Mouse (Mus musculus): ENCODE measurements around the gene Foxd4. TPM values are rescaled to one million over a fixed set of nuclear protein-coding genes. Genes with fewer than 3 reads are reported as not detected.
A peak's percentile ranks its signal among the peaks of the same experiment; 100 is the strongest.
"Not testable (repeated sequence)": the region's sequence is repeated elsewhere in the genome, so short reads cannot be mapped to it uniquely, and the experiment has no call there.

The Foxd4 gene
- total and polyA plus RNA-seq, 3 experiments = not detected

DNA sequence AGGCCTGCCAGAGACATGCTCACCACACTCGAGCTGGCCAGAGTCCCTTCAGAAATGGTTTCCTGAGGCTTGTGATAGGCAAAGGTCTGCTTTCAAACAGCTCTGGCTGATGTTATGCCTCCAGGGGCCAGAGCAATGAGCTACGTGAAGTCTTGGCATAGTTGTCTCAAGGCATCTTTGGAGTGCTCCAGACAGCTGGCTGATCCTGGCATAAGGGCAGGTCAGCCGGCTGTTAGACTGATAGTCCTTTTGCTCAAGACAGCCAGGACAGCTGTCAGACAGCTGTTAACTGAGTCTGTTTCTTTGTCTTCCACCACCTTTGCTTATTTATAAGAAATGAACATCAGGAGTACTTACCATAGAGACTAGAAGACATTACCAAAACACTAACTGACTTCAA is 14.1 kb downstream of the Foxd4 start:
- no peak overlapping the region for H3K9ac ChIP-seq (ENCODE audit: low read depth, low read length)
- no peak overlapping the region for H3K4me3 ChIP-seq
- H3K79me2 ChIP-seq (replicated peaks; ENCODE audit: control insufficient read depth, insufficient read depth, low read length) = no peaks in the 10 kb centered on the region
- intact Hi-C loops (cut with DNase I) = loop anchor here (5.0 kb wide), 1 partner anchor 265 kb away; no protein-coding TSS in a partner anchor
- no peaks in the 10 kb centered on the region for H3K36me3 ChIP-seq (ENCODE audit: control insufficient read depth, insufficient read depth, low read length)
- WGBS = 60% methylated on average over 3 of the region's 3 CpGs
- no peak overlapping the region for H3K27ac ChIP-seq
- no peaks in the 10 kb centered on the region for H3K4me1 ChIP-seq (ENCODE audit: control insufficient read depth, insufficient read depth, low read length)
- TF ChIP-seq POLR2A (IDR thresholded peaks at IDR 0.05; ENCODE audit: insufficient read depth, low read depth, low read length) = no peak
- no peak for DNase-seq
- no peaks in the 10 kb centered on the region for H3K27me3 ChIP-seq (ENCODE audit: control insufficient read depth, insufficient read depth, low read length)

DNA sequence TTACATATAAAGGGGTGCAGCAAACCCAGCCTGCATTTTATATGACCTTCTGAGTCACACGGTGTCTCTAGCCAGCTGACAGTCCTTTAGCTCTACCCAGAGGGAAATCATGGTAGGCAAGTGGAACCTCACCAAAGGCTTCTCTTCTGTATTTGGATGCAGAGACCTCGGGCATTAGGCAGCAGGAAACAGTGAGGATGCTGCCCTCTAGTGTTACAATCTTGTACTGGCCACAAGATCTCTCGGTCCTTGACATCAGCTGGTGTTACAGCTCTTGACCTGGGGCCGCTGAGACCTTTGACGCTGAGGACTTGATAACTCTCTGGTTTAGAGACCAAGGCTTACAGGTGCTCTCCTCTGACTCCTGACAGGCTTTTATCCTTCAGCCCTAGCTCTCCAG is 15.5 kb downstream of the Foxd4 start:
- Histone ChIP-seq H3K79me2 (replicated peaks; ENCODE audit: control insufficient read depth, insufficient read depth, low read length) (no peaks in the 10 kb centered on the region), H3K9ac (ENCODE audit: low read depth, low read length) (no peak overlapping the region), H3K27ac (no peak overlapping the region), H3K4me1 (ENCODE audit: control insufficient read depth, insufficient read depth, low read length) (no peaks in the 10 kb centered on the region), H3K27me3 (ENCODE audit: control insufficient read depth, insufficient read depth, low read length) (no peaks in the 10 kb centered on the region), H3K36me3 (ENCODE audit: control insufficient read depth, insufficient read depth, low read length) (no peaks in the 10 kb centered on the region), H3K4me3 (no peak overlapping the region)
- peak; percentile 21 to 41 for DNase-seq
- 10% methylated on average over 5 of the region's 5 CpGs for WGBS
- intact Hi-C loops (cut with DNase I) = loop anchor here (5.0 kb wide), 1 partner anchor 263 kb away; no protein-coding TSS in a partner anchor
- TF ChIP-seq POLR2A (IDR thresholded peaks at IDR 0.05; ENCODE audit: insufficient read depth, low read depth, low read length) = no peak
- TF ChIP-seq EP300 (IDR thresholded peaks at IDR 0.05; ENCODE audit: insufficient read depth, low read depth, low read length) = 0 out of 2 replicates have a peak, but pooled peaks have one; percentile 28
- peak; percentile 91 for TF ChIP-seq CTCF (IDR thresholded peaks at IDR 0.05)

DNA sequence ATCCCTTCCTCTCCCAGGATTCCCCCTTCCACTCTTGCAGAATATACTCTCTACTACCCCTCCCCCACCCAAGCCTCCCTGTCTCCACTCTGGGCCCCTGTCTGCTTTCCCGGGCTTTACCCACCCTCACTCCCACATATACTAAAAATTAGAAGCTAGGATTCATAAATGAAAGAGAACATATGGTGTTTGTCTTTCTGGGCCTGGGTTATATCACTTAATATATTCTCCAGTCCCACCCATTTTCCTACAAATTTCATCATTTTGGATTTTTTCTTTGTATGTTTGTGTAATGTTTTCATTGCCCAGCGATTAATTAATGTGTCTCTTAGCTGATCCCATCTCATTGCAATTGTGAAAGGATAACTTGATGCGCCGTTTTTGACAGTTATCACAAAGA is 19.8 kb downstream of the Foxd4 start:
- Histone ChIP-seq H3K4me1 (ENCODE audit: control insufficient read depth, insufficient read depth, low read length) (no peaks in the 10 kb centered on the region), H3K79me2 (replicated peaks; ENCODE audit: control insufficient read depth, insufficient read depth, low read length) (no peaks in the 10 kb centered on the region), H3K36me3 (ENCODE audit: control insufficient read depth, insufficient read depth, low read length) (no peaks in the 10 kb centered on the region), H3K27ac (no peak overlapping the region), H3K9ac (ENCODE audit: low read depth, low read length) (no peak overlapping the region), H3K27me3 (ENCODE audit: control insufficient read depth, insufficient read depth, low read length) (no peaks in the 10 kb centered on the region), H3K4me3 (no peak overlapping the region)
- intact Hi-C loops (cut with DNase I) = no loop called here
- DNase-seq = no peak
- WGBS = 67% methylated on average over 4 of the region's 4 CpGs
- TF ChIP-seq POLR2A (IDR thresholded peaks at IDR 0.05; ENCODE audit: insufficient read depth, low read depth, low read length) = no peak
- TF ChIP-seq CTCF (IDR thresholded peaks at IDR 0.05) = no peak
- no peak for TF ChIP-seq EP300 (IDR thresholded peaks at IDR 0.05; ENCODE audit: insufficient read depth, low read depth, low read length)

DNA sequence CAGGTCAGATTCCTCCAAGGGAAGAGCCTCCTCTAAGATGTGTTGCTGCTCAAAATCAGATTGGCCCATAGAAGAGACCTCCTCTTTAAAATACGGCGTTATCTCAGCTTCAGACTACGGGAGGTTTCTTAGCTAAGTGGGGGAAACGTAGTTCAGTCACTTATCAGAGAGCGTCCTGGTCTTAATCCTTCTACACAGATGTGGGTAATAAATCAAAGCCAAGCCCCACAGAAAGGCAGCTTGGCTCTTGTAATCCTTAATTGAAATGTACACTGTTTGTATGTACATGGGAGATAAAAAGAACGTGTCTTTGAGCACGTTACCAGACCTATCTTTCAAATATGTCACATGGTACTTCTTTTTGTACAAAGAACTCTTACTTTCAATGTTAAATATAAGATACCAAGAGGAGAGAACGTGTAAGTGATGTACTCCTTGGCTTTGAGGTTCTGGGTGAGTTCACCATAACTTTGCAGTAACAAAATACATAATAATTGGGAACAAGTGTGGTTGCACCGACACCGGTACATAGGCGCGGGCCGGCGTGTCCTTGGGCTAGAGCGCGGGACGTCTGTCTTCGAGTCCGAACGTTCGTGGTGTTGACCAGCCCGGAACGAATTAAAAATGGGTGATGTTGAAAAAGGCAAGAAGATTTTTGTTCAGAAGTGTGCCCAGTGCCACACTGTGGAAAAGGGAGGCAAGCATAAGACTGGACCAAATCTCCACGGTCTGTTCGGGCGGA is 25.7 kb downstream of the Foxd4 start, which contains the start of gene Gm10053:
TSS of gene Gm10053 (plus strand) at position 558 of the 742 bp plus-strand sequence.
- H3K27me3 ChIP-seq (ENCODE audit: control insufficient read depth, insufficient read depth, low read length); H3K4me3 ChIP-seq; H3K27ac ChIP-seq; H3K36me3 ChIP-seq (ENCODE audit: control insufficient read depth, insufficient read depth, low read length); H3K4me1 ChIP-seq (ENCODE audit: control insufficient read depth, insufficient read depth, low read length); H3K9ac ChIP-seq (ENCODE audit: low read depth, low read length); H3K79me2 ChIP-seq (replicated peaks; ENCODE audit: control insufficient read depth, insufficient read depth, low read length); DNase-seq; intact Hi-C loops (cut with DNase I): not testable (repeated sequence)
- WGBS = 79% methylated on average over 23 of the region's 26 CpGs

DNA sequence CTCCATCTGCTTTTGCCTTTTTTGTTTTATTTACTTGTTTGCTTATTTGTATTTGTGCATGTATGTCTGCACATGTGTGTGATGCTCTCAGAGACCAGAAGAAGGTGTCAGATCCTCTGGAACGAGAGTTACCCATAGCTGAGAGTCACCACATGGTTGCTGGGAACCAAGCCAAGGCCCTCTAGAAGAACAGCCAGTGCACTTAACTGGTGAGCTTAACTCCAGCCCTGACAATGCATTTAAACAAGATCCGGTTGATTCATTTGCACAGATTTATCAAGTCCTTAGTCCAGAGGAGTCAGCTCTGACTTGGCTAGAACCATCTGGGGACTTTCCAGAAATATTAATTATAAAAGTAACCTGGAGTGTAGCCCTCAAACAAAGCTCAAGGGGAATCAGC is 27.1 kb downstream of the Foxd4 start:
- DNase-seq = peak in 1 of 2 experiments; percentile 27
- intact Hi-C loops (cut with DNase I) = loop anchor here (5.0 kb wide), 2 partner anchors 52 to 572 kb away; no protein-coding TSS in a partner anchor
- no peak overlapping the region for H3K27ac ChIP-seq
- H3K36me3 ChIP-seq (ENCODE audit: control insufficient read depth, insufficient read depth, low read length) = no peaks in the 10 kb centered on the region
- no peaks in the 10 kb centered on the region for H3K79me2 ChIP-seq (replicated peaks; ENCODE audit: control insufficient read depth, insufficient read depth, low read length)
- no peaks in the 10 kb centered on the region for H3K27me3 ChIP-seq (ENCODE audit: control insufficient read depth, insufficient read depth, low read length)
- H3K4me1 ChIP-seq (ENCODE audit: control insufficient read depth, insufficient read depth, low read length) = no peaks in the 10 kb centered on the region
- 23% methylated on average over 2 of the region's 2 CpGs for WGBS
- no peak overlapping the region for H3K4me3 ChIP-seq
- TF ChIP-seq POLR2A (IDR thresholded peaks at IDR 0.05; ENCODE audit: insufficient read depth, low read depth, low read length) (no peak), CTCF (IDR thresholded peaks at IDR 0.05) (no peak), EP300 (IDR thresholded peaks at IDR 0.05; ENCODE audit: insufficient read depth, low read depth, low read length) (no peak)
- H3K9ac ChIP-seq (ENCODE audit: low read depth, low read length) = no peak overlapping the region

DNA sequence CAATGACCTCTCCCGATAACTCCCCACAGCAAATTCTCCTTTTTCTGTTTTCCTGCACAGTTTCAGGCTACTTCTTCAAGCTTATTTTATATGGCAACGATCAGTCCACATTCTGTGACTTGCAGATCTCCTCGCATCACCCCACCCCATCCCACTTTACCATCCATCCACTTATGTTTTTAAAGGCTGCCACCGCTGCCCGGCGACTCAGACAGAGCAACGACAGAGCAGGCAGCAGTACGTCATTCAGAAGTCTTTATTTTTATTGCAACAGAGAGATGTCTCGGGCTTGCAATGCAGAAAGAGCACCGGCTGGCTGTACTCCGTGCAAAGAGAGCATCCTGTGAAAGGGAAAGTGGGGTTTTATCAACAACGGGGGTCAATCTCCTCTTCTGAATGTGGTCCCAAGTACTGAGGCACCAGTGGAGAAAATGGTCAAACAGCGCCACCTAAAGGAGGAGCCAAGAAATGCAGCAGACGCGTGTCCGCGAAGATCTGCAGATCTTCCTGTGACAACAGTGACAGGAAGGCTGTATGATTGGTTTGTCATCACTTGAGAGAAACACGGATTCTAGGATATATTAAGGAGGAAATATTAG is 29.9 kb downstream of the Foxd4 start:
- TF ChIP-seq POLR2A (IDR thresholded peaks at IDR 0.05; ENCODE audit: insufficient read depth, low read depth, low read length) (no peak), EP300 (IDR thresholded peaks at IDR 0.05; ENCODE audit: insufficient read depth, low read depth, low read length) (peak; percentile 81), CTCF (IDR thresholded peaks at IDR 0.05) (peak; percentile 99)
- Histone ChIP-seq H3K4me1 (ENCODE audit: control insufficient read depth, insufficient read depth, low read length) (no peaks in the 10 kb centered on the region), H3K27me3 (ENCODE audit: control insufficient read depth, insufficient read depth, low read length) (no peaks in the 10 kb centered on the region), H3K27ac (no peak overlapping the region), H3K4me3 (no peak overlapping the region), H3K79me2 (replicated peaks; ENCODE audit: control insufficient read depth, insufficient read depth, low read length) (no peaks in the 10 kb centered on the region), H3K9ac (ENCODE audit: low read depth, low read length) (no peak overlapping the region), H3K36me3 (ENCODE audit: control insufficient read depth, insufficient read depth, low read length) (no peaks in the 10 kb centered on the region)
- 13% methylated on average over 18 of the region's 18 CpGs for WGBS
- intact Hi-C loops (cut with DNase I) = loop anchor here (1.0 to 5.0 kb wide), 4 partner anchors 49 to 569 kb away; no protein-coding TSS in a partner anchor
- peak; percentile 49 to 79 for DNase-seq

Measured in heart, adult 2 months (tissue).